Mouse (Mus musculus) lung, postnatal 0 days (tissue): ENCODE data around the gene Gm9573. TPM values are rescaled to one million over a fixed set of nuclear protein-coding genes. Genes with fewer than 3 reads are reported as not detected.

Source experiments
- ATAC-seq: fragments of 200-750 bp; cut with Nextera tagmentation; 2 replicates; pipeline ENCODE4 v1.8.0; 2017; ENCODE audit warnings: moderate library complexity
- DNase-seq: peaks from one replicate; pipeline ENCODE4 v3.0.0-alpha.2; 2016; ENCODE audit warnings: low spot score
- H3K27ac ChIP-seq: fragments of 300-500 bp; sonication (generic); 2 replicates; pipeline ENCODE4 v1.5.1; 2014; ENCODE audit warnings: antibody characterized with exemption, mild to moderate bottlenecking, low read length, mixed read lengths
- H3K27me3 ChIP-seq: fragments of 300-500 bp; sonication (generic); replicated peaks from 2 replicates; pipeline ENCODE4 v1.6.1; 2014; ENCODE audit warnings: low read length, mixed read lengths; ENCODE audit not compliant: insufficient read depth
- H3K36me3 ChIP-seq: fragments of 300-500 bp; sonication (generic); 2 replicates; pipeline ENCODE4 v1.6.1; 2014; ENCODE audit warnings: low read length, mixed read lengths; ENCODE audit not compliant: insufficient read depth
- H3K4me1 ChIP-seq: fragments of 300-500 bp; sonication (generic); 2 replicates; pipeline ENCODE4 v1.6.1; 2014; ENCODE audit warnings: antibody characterized with exemption, low read depth, low read length, mixed read lengths; ENCODE audit not compliant: insufficient read depth
- H3K4me2 ChIP-seq: fragments of 300-500 bp; sonication (generic); replicated peaks from 2 replicates; pipeline ENCODE4 v1.6.1; 2014; ENCODE audit warnings: low read depth, mild to moderate bottlenecking, low read length, moderate library complexity, mixed read lengths
- H3K4me3 ChIP-seq: fragments of 300-500 bp; sonication (generic); 2 replicates; pipeline ENCODE4 v1.5.1; 2014; ENCODE audit warnings: low read depth, low read length
- H3K9ac ChIP-seq: fragments of 300-500 bp; sonication (generic); replicated peaks from 2 replicates; pipeline ENCODE4 v1.6.1; 2014; ENCODE audit warnings: low read depth, mild to moderate bottlenecking
- H3K9me3 ChIP-seq: fragments of 300-500 bp; sonication (generic); 2 replicates; pipeline ENCODE4 v1.6.1; 2016; ENCODE audit warnings: low read length, mixed read lengths
- CTCF ChIP-seq: IDR thresholded peaks from 2 replicates; pipeline ENCODE4 v1.5.1; 2016; ENCODE audit warnings: antibody characterized with exemption, mild to moderate bottlenecking
- EP300 ChIP-seq: IDR thresholded peaks from 2 replicates; pipeline ENCODE4 v1.6.1; 2016; ENCODE audit warnings: antibody characterized with exemption, mild to moderate bottlenecking, control low read depth
- WGBS: fragments of 180-500 bp; shearing (Covaris S2); extraction: QIAGEN DNeasy Blood & Tissue Kit; methylation state at CpG from one replicate; pipeline ENCODE4 v1.1.7; 2014; 5-methylcytosine and 5-hydroxymethylcytosine counted together
- polyA plus RNA-seq: library from polyadenylated mRNA; unstranded; fragments of >200 nt; fragmentation: Nextera tagmentation; extraction: Ambion mirVana; gene quantifications from 2 replicates; pipeline ENCODE4 v1.2.1, GENCODE M21; 2015

Gm9573 gene
- polyA plus RNA-seq, 1 experiment from 2014 or later = not detected

- 91% methylated on average over 7 of the region's 7 CpGs for WGBS
- Histone ChIP-seq H3K4me2 (no peak overlapping the region), H3K27ac (no peak overlapping the region), H3K4me1 (no peaks in the 10 kb centered on the region), H3K9ac (no peak overlapping the region), H3K27me3 (no peaks in the 10 kb centered on the region), H3K4me3 (no peak overlapping the region), H3K36me3 (no peaks in the 10 kb centered on the region), H3K9me3 (no peaks in the 10 kb centered on the region)
- TF ChIP-seq EP300 (no peak), CTCF (no peak)
- no peak for ATAC-seq
- no peak for DNase-seq
Observed at GRCm38 (mm10) chr17:35591219-35591578, 35.2 kb downstream of the Gm9573 start.

GRCm38 (mm10) chr17:35590410-35591218 lies 35.8 kb downstream of the Gm9573 start:
- TF ChIP-seq CTCF (peak; percentile 88), EP300 (no peak)
- no peaks in the 10 kb centered on the region for H3K4me1 ChIP-seq
- H3K36me3 ChIP-seq = no peaks in the 10 kb centered on the region
- no peaks in the 10 kb centered on the region for H3K27me3 ChIP-seq
- no peak overlapping the region for H3K4me2 ChIP-seq
- ATAC-seq (peak; percentile 89), DNase-seq (peak; percentile 90)
- no peaks in the 10 kb centered on the region for H3K9me3 ChIP-seq
- no peak overlapping the region for H3K4me3 ChIP-seq
- no peak overlapping the region for H3K27ac ChIP-seq
- 40% methylated on average over 21 of the region's 21 CpGs for WGBS
- H3K9ac ChIP-seq = no peak overlapping the region

GRCm38 (mm10) chr17:35588387-35588786 lies 38.0 kb downstream of the Gm9573 start:
- DNase-seq (no peak), ATAC-seq (no peak)
- Histone ChIP-seq H3K4me3 (no peak overlapping the region), H3K9me3 (no peaks in the 10 kb centered on the region), H3K4me2 (no peak overlapping the region), H3K27me3 (no peaks in the 10 kb centered on the region), H3K36me3 (no peaks in the 10 kb centered on the region), H3K27ac (no peak overlapping the region), H3K9ac (no peak overlapping the region), H3K4me1 (no peaks in the 10 kb centered on the region)
- WGBS = 28% methylated on average over 4 of the region's 4 CpGs
- no peak for TF ChIP-seq EP300

- Histone ChIP-seq H3K4me3 (no peak overlapping the region), H3K9ac (no peak overlapping the region), H3K36me3 (no peaks in the 10 kb centered on the region), H3K4me1 (no peaks in the 10 kb centered on the region), H3K9me3 (no peaks in the 10 kb centered on the region), H3K27ac (no peak overlapping the region), H3K4me2 (no peak overlapping the region), H3K27me3 (no peaks in the 10 kb centered on the region)
- 82% methylated on average over 1 of the region's 1 CpGs for WGBS
- DNase-seq (no peak), ATAC-seq (no peak)
- 0 out of 2 replicates have a peak, but pooled peaks have one; percentile 19 for TF ChIP-seq CTCF
- TF ChIP-seq EP300 = no peak
Observed at GRCm38 (mm10) chr17:35587291-35587690, 39.1 kb downstream of the Gm9573 start.

GRCm38 (mm10) chr17:35584330-35584937 lies 42.0 kb downstream of the Gm9573 start:
- H3K27ac ChIP-seq = no peak overlapping the region
- TF ChIP-seq CTCF = peak; percentile 85
- TF ChIP-seq EP300 = no peak
- no peak overlapping the region for H3K9ac ChIP-seq
- H3K4me3 ChIP-seq = no peak overlapping the region
- 11% methylated on average over 16 of the region's 16 CpGs for WGBS
- DNase-seq (peak; percentile 82), ATAC-seq (peak; percentile 58)
- no peaks in the 10 kb centered on the region for H3K4me1 ChIP-seq
- H3K9me3 ChIP-seq = no peaks in the 10 kb centered on the region
- no peaks in the 10 kb centered on the region for H3K27me3 ChIP-seq
- H3K4me2 ChIP-seq = no peak overlapping the region
- H3K36me3 ChIP-seq = no peaks in the 10 kb centered on the region

- ATAC-seq (no peak), DNase-seq (peak; percentile 31)
- 91% methylated on average over 1 of the region's 1 CpGs for WGBS
- Histone ChIP-seq H3K27me3 (no peaks in the 10 kb centered on the region), H3K4me2 (no peak overlapping the region), H3K4me1 (no peaks in the 10 kb centered on the region), H3K36me3 (no peaks in the 10 kb centered on the region), H3K9me3 (no peaks in the 10 kb centered on the region), H3K4me3 (no peak overlapping the region), H3K9ac (no peak overlapping the region), H3K27ac (no peak overlapping the region)
- TF ChIP-seq CTCF (peak; percentile 68), EP300 (no peak)
Observed at GRCm38 (mm10) chr17:35582900-35583299, 43.5 kb downstream of the Gm9573 start.
